Mouse (Mus musculus): ENCODE data around the gene Olfr1371. TPM values are rescaled to one million over a fixed set of nuclear protein-coding genes. Genes with fewer than 3 reads are reported as not detected.
"Not testable (repeated sequence)": the region's sequence is repeated elsewhere in the genome, so short reads cannot be mapped to it uniquely, and the experiment has no call there.

The Olfr1371 gene
- polyA plus RNA-seq, 1 experiment = not detected

- no peak for TF ChIP-seq POLR2A (IDR thresholded peaks at IDR 0.05; ENCODE audit: insufficient read depth, low read depth, low read length)
- no peak for TF ChIP-seq CTCF (IDR thresholded peaks at IDR 0.05; ENCODE audit: insufficient read depth, low read depth, low read length)
- Histone ChIP-seq H3K27ac (ENCODE audit: insufficient read depth, low read depth, low read length) (no peak overlapping the region), H3K4me1 (ENCODE audit: control insufficient read depth, insufficient read depth, low read length) (no peaks in the 10 kb centered on the region; the same call in 1 of the 2 replicates), H3K4me3 (ENCODE audit: insufficient read depth, low read depth, low read length) (no peak overlapping the region)
- 78% methylated on average over 7 of the region's 7 CpGs for WGBS
Observed at GRCm38 (mm10) chr11:52228722-52229448, 15.1 kb upstream of the Olfr1371 start.

DNA sequence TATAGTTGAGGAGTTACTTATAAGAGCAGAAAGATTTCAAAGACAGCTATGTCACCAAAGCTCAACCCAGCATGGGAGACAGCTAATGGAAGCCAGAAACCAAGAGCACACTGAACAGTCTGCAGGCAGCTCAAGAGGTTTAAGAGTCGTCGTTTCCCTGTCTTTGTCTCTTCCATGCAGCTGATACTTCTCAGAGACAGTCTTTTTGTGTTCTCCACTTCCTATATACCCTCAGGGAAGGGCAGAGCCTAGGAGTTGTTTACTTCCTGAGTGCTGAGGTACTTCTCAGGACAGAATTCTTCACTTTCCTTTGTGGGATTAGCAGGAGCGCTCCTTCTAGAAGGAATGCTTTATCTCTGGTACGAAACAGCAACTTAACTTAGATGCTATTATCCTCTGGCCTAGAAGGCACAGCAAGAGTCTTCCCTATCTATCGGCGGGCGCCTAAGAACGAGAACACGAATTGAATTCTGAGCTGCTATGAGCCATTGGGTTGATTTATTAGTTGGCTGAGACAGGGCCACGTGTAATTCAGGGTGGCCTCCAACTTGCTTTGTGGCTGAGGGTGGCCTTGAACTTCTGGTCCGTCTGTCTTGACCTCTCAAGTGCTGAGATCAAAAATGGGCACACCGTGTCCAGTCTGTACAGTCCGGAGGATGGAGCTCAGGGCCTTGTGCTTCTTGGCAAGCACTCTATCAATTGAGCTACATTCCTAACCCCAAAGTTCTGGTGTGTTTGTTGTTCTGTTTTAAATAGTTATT is 13.9 kb upstream of the Olfr1371 start:
- no peak for TF ChIP-seq CTCF (IDR thresholded peaks at IDR 0.05; ENCODE audit: insufficient read depth, low read depth, low read length)
- TF ChIP-seq POLR2A (IDR thresholded peaks at IDR 0.05; ENCODE audit: insufficient read depth, low read depth, low read length) = no peak
- WGBS = 80% methylated on average over 13 of the region's 13 CpGs
- no peaks in the 10 kb centered on the region; the same call in 1 of the 2 replicates for H3K4me1 ChIP-seq (ENCODE audit: control insufficient read depth, insufficient read depth, low read length)
- no peak overlapping the region for H3K27ac ChIP-seq (ENCODE audit: insufficient read depth, low read depth, low read length)
- H3K4me3 ChIP-seq (ENCODE audit: insufficient read depth, low read depth, low read length) = no peak overlapping the region

DNA sequence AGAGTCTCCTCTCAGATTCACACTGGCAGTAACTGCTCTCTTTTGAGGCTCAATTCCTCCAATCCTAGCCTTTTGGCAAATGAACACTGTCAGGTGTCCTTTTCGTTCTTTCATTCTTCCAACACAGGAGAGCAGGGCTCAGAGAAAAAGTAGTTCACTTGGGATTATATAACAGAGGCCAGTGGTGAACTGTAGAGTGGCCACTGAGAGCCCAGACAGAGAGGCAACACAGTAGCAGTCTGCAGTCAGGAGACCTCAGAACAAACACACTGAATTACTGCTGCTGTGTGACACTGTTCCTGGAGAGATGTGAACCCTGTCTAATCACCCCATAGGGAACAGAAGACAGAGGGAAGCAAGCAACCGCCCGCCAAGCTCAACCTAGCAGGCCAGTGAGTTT is 13.3 kb upstream of the Olfr1371 start:
- no peaks in the 10 kb centered on the region; the same call in 1 of the 2 replicates for H3K4me1 ChIP-seq (ENCODE audit: control insufficient read depth, insufficient read depth, low read length)
- H3K27ac ChIP-seq (ENCODE audit: insufficient read depth, low read depth, low read length) = no peak overlapping the region
- 74% methylated on average over 3 of the region's 3 CpGs for WGBS
- TF ChIP-seq CTCF (IDR thresholded peaks at IDR 0.05; ENCODE audit: insufficient read depth, low read depth, low read length) (no peak), POLR2A (IDR thresholded peaks at IDR 0.05; ENCODE audit: insufficient read depth, low read depth, low read length) (no peak)
- H3K4me3 ChIP-seq (ENCODE audit: insufficient read depth, low read depth, low read length) = no peak overlapping the region

DNA sequence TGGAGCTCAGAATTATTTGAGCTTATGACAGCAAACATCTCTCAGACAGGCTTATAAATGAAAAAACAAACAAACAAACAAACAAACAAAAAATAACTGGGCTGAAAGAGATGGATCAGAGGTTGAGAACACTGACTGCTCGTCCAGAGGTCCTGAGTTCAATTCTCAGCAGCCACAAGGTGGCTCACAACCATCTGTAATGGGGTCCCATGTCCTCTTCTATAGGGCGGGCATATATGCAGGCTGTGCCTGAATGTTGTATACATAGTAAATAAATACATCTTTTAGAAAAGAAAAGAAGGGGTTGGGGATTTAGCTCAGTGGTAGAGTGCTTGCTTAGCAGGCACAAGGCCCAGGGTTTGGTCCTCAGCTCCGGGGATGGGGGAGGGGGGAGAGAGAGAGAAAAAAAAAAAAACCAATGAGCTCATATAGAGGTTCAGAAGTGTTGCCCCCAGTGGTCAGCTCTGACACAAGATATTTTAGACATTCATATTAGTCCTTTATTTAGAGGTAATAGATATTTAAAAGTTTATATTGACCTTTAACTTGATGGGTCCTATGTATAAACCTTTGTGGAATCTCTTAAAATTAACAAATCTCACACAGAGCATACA is 12.3 kb upstream of the Olfr1371 start:
- Histone ChIP-seq H3K4me3 (ENCODE audit: insufficient read depth, low read depth, low read length) (no peak overlapping the region), H3K27ac (ENCODE audit: insufficient read depth, low read depth, low read length) (no peak overlapping the region), H3K4me1 (ENCODE audit: control insufficient read depth, insufficient read depth, low read length) (no peaks in the 10 kb centered on the region; the same call in 1 of the 2 replicates)
- 68% methylated on average over 3 of the region's 3 CpGs for WGBS
- TF ChIP-seq CTCF (IDR thresholded peaks at IDR 0.05; ENCODE audit: insufficient read depth, low read depth, low read length) (no peak), POLR2A (IDR thresholded peaks at IDR 0.05; ENCODE audit: insufficient read depth, low read depth, low read length) (no peak)

DNA sequence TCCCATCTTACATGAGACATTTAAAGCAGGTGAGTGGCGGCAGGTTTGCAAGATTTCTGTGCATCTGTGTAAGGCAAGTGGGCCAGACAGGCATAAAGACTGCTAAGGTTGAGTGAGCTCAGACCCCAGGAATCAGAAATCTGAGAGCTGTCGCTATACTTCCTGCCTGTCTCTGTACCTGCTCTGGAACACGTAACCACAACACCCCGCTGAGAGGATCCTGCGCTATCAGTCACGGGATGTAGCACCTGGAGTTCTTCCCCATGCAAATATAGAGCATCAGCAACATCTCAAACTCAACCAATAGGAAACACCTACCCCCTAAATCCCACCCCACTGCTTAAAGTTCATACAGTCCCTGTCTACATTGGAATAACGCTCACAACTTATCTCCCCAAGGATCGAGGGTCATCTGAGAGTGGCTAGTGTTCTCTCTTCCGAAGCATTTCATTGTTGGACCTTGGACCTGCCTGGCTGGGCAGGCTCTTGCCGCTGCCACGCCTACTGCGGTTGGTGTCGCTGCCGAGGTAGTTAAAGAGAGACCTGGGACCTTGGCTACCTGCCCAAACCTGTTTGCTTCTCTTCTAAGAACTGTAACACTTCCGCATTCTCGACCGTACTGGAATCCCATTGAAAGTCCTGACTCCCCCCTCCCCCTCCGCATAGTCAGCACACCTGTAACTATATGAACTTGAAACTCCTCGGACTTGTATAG is 10.3 kb upstream of the Olfr1371 start:
- Histone ChIP-seq H3K27ac (ENCODE audit: insufficient read depth, low read depth, low read length) (no peak overlapping the region), H3K4me3 (ENCODE audit: insufficient read depth, low read depth, low read length) (no peak overlapping the region), H3K4me1 (ENCODE audit: control insufficient read depth, insufficient read depth, low read length) (peaks cover 3% of the 10 kb centered on the region; the same call in 1 of the 2 replicates)
- 18% methylated on average over 19 of the region's 19 CpGs for WGBS
- TF ChIP-seq CTCF (IDR thresholded peaks at IDR 0.05; ENCODE audit: insufficient read depth, low read depth, low read length) = no peak

DNA sequence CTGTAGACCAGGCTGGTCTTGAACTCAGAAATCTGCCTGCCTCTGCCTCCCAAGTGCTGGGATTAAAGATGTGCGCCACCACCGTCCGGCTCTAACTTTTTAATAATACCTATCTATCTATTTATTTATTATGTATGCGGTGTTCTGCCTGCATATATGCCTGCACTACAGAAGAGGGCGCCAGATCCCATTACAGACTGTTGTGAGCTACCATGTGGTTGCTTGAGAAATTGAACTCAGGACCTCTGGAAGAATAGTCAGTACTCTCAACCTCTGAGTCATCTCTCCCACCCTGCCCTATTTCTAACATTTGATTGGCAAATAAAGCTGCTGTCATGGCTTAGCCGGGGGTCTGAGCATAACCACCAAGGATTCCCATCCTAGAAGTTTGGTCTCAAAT is 9.1 kb upstream of the Olfr1371 start:
- peaks cover 3% of the 10 kb centered on the region; the same call in 1 of the 2 replicates for H3K4me1 ChIP-seq (ENCODE audit: control insufficient read depth, insufficient read depth, low read length)
- TF ChIP-seq CTCF (IDR thresholded peaks at IDR 0.05; ENCODE audit: insufficient read depth, low read depth, low read length) (no peak), POLR2A (IDR thresholded peaks at IDR 0.05; ENCODE audit: insufficient read depth, low read depth, low read length) (no peak)
- WGBS = 61% methylated on average over 6 of the region's 6 CpGs
- no peak overlapping the region for H3K4me3 ChIP-seq (ENCODE audit: insufficient read depth, low read depth, low read length)
- no peak overlapping the region for H3K27ac ChIP-seq (ENCODE audit: insufficient read depth, low read depth, low read length)

DNA sequence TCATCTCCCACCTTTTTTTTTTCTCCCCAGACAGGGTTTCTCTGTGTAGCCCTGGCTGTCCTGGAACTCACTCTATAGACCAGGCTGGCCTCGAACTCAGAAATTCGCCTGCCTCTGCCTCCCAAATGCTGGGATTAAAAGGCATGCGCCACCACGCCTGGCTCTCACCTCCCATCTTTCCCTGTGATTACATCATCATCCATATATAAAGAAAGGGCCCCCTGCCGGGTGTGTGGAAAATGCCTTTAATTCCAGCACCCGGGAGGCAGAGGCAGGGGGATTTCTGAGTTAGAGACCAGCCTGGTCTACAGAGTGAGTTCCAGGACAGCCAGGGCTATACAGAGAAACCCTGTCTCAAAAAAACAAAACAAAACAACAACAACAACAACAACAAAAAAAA is 8.1 kb upstream of the Olfr1371 start:
- not testable (repeated sequence) for H3K27ac ChIP-seq (ENCODE audit: insufficient read depth, low read depth, low read length); H3K4me1 ChIP-seq (ENCODE audit: control insufficient read depth, insufficient read depth, low read length); H3K4me3 ChIP-seq (ENCODE audit: insufficient read depth, low read depth, low read length)
- WGBS = 82% methylated on average over 6 of the region's 6 CpGs

DNA sequence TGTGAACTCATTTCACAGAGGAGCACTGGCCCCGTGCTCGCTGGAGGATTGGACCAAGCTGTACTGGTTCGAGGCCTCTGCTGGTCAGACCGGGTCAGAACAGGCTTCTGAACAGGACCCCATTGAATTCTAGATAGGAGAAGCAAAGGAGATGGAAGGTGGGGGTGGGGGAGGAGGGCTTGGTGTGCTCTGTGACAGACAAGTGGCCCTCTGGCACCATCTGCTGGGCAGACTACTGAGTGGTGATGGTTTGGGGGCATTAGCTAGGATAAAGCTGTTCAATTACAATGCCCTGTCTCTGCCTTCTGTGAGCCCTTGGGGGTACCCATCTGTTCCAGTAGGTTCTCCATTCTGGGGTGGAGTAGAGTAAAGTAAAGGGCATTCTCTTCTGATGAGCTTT is 6.5 kb upstream of the Olfr1371 start:
- 3% methylated on average over 4 of the region's 4 CpGs for WGBS
- TF ChIP-seq POLR2A (IDR thresholded peaks at IDR 0.05; ENCODE audit: insufficient read depth, low read depth, low read length) (no peak), CTCF (IDR thresholded peaks at IDR 0.05; ENCODE audit: insufficient read depth, low read depth, low read length) (peak; percentile 69)
- H3K4me1 ChIP-seq (ENCODE audit: control insufficient read depth, insufficient read depth, low read length) = peaks cover 3% of the 10 kb centered on the region; the same call in 1 of the 2 replicates
- H3K4me3 ChIP-seq (ENCODE audit: insufficient read depth, low read depth, low read length) = no peak overlapping the region
- H3K27ac ChIP-seq (ENCODE audit: insufficient read depth, low read depth, low read length) = no peak overlapping the region

DNA sequence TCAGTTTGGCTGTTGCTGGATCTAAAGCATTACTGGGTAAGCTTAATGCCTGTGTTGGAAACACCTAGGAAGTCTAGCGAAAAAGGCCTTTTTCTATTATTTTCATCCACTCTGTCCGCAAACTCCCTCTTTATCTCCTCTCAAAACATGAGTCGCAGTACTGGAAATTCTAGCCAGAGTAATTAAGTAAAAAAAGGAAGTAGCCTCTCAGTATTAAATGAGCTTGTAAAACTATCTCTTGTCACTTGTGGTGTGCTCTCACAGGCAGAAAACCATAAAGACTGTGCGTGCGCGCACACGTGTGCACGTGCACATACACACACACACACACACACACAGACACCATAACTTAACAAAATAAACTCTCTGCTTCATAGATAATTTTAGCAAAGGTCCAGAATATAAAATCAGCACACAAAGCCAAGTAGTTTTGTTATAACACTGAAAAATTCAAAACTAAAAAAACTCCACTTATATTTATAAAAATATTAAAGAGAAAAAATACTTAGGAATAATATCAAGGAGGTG is 17.2 kb downstream of the Olfr1371 start:
- H3K4me1 ChIP-seq (ENCODE audit: control insufficient read depth, insufficient read depth, low read length); H3K4me3 ChIP-seq (ENCODE audit: insufficient read depth, low read depth, low read length); H3K27ac ChIP-seq (ENCODE audit: insufficient read depth, low read depth, low read length): not testable (repeated sequence)
- 91% methylated on average over 8 of the region's 8 CpGs for WGBS

DNA sequence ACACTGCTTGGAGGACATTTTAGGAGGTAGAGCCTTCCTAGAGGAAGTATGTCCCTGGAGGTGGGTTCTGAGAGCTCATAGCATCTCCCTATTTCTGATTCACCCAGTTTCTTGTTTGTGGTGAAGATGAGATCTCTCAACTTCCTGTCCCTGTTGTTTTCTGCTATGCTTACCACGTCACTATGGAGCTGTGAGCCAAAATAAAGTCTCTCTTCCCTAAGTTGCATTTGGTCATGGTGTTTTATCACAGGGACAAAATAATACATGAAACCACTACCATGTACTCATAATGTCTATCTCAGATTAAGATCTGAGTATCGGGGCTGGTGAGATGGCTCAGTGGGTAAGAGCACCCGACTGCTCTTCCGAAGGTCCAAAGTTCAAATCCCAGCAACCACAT is 33.1 kb downstream of the Olfr1371 start:
- not testable (repeated sequence) for H3K4me3 ChIP-seq (ENCODE audit: insufficient read depth, low read depth, low read length); H3K27ac ChIP-seq (ENCODE audit: insufficient read depth, low read depth, low read length); H3K4me1 ChIP-seq (ENCODE audit: control insufficient read depth, insufficient read depth, low read length)
- 92% methylated on average over 4 of the region's 4 CpGs for whole genome bisulfite sequencing

GRCm38 (mm10) chr11:52179897-52180296 is 33.9 kb downstream of the Olfr1371 start:
- 89% methylated on average over 2 of the region's 3 CpGs for whole genome bisulfite sequencing
- not testable (repeated sequence) for H3K4me1 ChIP-seq (ENCODE audit: control insufficient read depth, insufficient read depth, low read length); H3K27ac ChIP-seq (ENCODE audit: insufficient read depth, low read depth, low read length); H3K4me3 ChIP-seq (ENCODE audit: insufficient read depth, low read depth, low read length)
